Mouse (Mus musculus) kidney, adult 11 months (tissue): ENCODE measurements at regions not wholly inside any gene's neighbourhood (a gene's known extent, or its start where the extent isn't known, plus 50 kb on each side); places are given as distances from the start of the nearest gene placed in this dataset.

ENCODE experiments used
- DNase-seq: peaks from one replicate; pipeline ENCODE4 v3.0.0; 2022

GRCm38 (mm10) chr11:111735446-111735845 lies 669.5 kb downstream of the Kcnj2 start:
- DNase-seq: no peak

- DNase-seq: no peak
Observed at GRCm38 (mm10) chr11:111735961-111736360, 670.0 kb downstream of the Kcnj2 start.

DNA sequence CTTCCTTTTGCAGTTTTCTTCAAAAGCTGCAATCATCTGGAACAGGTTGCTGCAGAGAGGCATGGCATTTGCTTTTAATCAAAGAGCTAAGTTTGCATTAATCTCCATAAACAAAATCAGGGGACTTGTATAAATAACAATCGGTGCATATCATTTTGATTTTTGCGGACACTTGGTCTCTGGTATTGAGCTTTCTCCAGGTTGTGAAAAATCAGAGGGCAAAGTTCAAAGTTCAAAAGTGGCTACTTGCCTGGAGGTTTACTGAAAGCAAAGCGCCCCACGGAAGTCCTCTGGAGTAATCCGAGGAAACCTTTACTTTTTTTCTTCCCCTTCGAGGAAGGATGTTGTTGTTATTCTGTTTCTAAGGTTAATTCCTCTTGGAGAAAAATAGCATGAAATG lies 677.4 kb downstream of the Kcnj2 start:
- no peak for DNase-seq

- no peak for DNase-seq
Observed at GRCm38 (mm10) chr11:111747262-111747946, 681.4 kb downstream of the Kcnj2 start.

GRCm38 (mm10) chr11:111747947-111748322 lies 682.0 kb downstream of the Kcnj2 start:
- DNase-seq: no peak

- no peak for DNase-seq
Observed at GRCm38 (mm10) chr11:111748496-111748895, 682.5 kb downstream of the Kcnj2 start.

DNA sequence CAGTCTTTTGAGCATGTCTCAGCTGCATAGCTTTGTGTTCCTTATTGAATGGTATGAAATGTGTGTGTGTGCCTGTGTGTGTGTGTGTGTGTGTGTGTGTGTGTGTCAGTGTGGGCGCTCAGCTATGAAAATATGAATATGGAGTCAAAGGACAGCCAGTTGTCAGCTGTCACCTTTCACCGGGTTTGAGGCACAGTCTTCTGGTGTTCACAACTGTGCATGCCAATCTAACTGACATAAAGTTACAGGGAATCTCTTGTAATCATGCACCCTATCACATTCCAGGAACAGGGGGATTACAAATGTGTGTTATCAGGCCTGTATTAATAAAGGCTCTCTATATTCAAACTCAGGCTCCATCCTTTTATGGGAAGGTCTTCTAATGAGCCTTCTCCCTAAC lies 688.8 kb downstream of the Kcnj2 start:
- no peak for DNase-seq

DNA sequence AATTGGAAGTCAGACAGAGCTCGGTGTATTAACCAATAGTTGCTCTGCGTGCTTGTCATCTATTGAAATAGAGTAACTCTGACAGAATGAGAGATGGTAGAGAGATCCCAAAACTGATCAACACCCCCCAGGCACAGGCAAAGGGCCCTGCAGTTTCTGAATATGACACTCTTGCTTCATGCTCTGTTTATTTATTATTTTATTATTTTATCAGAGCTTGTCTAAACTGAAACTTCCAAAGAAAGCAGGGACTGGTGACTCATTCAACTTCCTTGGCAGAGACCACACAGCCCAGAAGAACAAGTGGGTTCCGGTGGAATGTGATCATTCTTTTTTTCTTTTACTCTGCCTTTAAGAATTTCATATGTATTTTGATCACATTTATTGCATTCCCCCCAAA lies 697.1 kb downstream of the Kcnj2 start:
- no peak for DNase-seq

- DNase-seq: no peak
Observed at GRCm38 (mm10) chr11:111766371-111767011, 700.5 kb downstream of the Kcnj2 start.

- DNase-seq: no peak
Observed at GRCm38 (mm10) chr11:111767012-111767392, 701.0 kb downstream of the Kcnj2 start.

DNA sequence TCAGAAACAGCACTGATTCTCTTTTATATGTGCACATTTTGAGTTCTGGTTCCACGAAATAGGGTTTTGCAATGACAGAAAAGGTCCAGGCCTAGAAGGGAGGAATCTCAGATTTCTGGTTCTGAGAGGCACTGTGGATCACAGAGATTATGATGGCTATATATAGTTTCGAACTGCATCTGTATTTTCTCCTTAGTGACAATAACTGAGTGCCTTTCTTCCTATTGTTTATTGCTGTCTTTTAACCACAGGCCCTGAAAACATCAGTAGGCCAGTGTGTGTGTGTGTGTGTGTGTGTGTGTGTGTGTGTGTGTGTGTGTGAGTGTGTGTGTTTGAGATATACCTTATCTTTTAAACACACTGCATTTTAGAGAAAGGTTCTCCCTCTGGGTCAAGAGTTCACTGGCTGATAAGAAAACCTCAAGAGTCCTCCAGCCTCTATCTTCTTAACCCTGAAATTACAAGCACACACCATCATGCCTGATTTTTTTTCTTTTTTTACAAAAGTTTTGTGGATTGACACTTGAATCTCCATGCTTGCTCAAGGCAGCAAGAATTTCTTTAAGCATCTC lies 708.2 kb downstream of the Kcnj2 start:
- DNase-seq: no peak

GRCm38 (mm10) chr11:111781321-111781720 lies 715.4 kb downstream of the Kcnj2 start:
- DNase-seq: no peak

- DNase-seq: no peak
Observed at GRCm38 (mm10) chr11:111791267-111791926, 725.4 kb downstream of the Kcnj2 start.

DNA sequence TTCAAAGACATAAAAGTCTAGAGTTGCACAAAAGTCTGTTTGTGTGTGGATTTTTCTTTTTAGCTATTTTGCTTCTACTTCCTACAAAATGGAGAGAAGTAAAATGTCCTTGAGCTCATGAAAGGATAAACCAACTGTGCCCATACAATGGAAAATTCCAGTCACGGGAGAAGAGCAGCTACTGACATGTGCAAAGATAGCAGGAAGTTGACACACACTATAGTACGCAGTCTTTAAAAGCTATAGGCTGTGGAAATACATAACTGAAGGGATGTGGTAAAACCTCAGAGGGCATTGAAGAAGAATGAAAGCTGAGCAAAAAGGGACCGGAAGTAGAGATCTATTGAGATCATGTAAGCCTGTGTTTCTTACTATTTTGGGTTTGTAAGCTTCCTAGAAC lies 735.1 kb downstream of the Kcnj2 start:
- no peak for DNase-seq

DNA sequence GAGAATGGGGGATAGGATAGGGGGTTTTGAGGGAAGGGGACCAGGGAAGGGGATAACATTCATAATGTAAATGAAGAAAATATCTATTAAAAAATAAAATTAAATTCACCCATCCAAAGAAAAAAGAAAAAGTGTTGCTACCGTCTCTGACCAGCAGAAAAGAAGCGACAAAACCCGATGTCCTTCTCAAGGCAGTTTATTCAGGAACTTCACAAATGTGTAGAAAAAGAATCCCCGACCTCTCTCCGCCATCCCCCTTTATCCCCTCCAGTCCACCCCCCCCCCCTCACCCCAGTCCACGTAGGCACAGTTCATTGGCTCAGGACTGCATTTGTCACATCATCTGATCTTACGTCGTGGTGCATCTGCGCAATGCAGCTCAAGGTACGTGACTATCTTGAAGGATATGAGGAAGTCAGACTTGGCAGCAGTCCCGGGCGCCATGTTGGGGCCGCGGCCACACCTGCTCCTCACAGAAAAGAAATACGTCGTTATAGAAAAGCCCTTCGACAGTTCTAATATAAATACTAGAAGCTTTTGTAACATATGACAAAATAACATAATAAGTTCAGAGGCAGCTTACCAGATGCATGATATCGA lies 750.3 kb downstream of the Kcnj2 start:
- DNase-seq: no peak

GRCm38 (mm10) chr11:111818124-111818523 lies 752.2 kb downstream of the Kcnj2 start:
- DNase-seq: no peak

GRCm38 (mm10) chr11:111820356-111820755 lies 754.4 kb downstream of the Kcnj2 start:
- DNase-seq: no peak

- DNase-seq: no peak
Observed at GRCm38 (mm10) chr11:111828455-111828854, 762.5 kb downstream of the Kcnj2 start.

GRCm38 (mm10) chr11:111838996-111839395 lies 773.0 kb downstream of the Kcnj2 start:
- DNase-seq: no peak

GRCm38 (mm10) chr11:111843728-111844258 lies 777.8 kb downstream of the Kcnj2 start:
- DNase-seq: no peak

GRCm38 (mm10) chr11:111844382-111845027 lies 778.5 kb downstream of the Kcnj2 start:
- no peak for DNase-seq

- DNase-seq: no peak
Observed at GRCm38 (mm10) chr11:111857288-111857687, 791.3 kb downstream of the Kcnj2 start.

DNA sequence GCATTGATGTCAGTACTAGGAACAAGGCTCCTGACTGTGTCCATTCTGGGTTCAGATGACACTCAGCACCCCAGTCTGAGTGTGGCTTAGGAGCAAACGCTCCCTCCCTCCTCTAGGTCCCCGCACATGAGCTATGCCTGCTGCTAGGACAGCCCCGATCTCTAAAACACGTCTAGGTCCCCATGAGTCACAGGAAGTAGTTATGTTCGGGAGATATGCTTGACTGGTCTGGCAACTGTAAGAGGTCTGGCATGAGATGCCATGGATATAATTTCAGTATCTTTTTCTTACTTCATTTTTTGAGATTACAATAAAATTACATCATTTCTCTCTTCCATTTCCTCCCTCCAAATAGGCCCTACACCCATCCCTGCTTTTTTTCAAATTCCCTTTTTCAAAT lies 792.1 kb downstream of the Kcnj2 start:
- no peak for DNase-seq
